Mouse (Mus musculus): ENCODE measurements around the gene Sfrp2. TPM values are rescaled to one million over a fixed set of nuclear protein-coding genes. Genes with fewer than 3 reads are reported as not detected.

Gene Sfrp2
- polyA plus RNA-seq, 1 experiment from 2014 or later, result 58.9 TPM

- ATAC-seq, result no peak
- no peaks in the 10 kb centered on the region for H3K36me3 ChIP-seq (ENCODE audit: control insufficient read depth, insufficient read depth, low read length)
- H3K9ac ChIP-seq (ENCODE audit: low read depth, low read length), result no peak overlapping the region
- peaks cover 17% of the 10 kb centered on the region for H3K4me1 ChIP-seq (ENCODE audit: control insufficient read depth, insufficient read depth, low read length)
- H3K9me3 ChIP-seq (ENCODE audit: control insufficient read depth, low read length), result no peaks in the 10 kb centered on the region
- H3K27me3 ChIP-seq (replicated peaks; ENCODE audit: control insufficient read depth, insufficient read depth, low read length), result peaks cover 5% of the 10 kb centered on the region
- no peak overlapping the region for H3K4me3 ChIP-seq (ENCODE audit: low read length)
- WGBS, result 45% methylated on average over 11 of the region's 11 CpGs
- no peak overlapping the region for H3K27ac ChIP-seq (ENCODE audit: low read length)
- H3K4me2 ChIP-seq (ENCODE audit: low read depth, low read length), result peak overlapping the region; percentile 22; the same call in 1 of the 2 replicates
Measured at GRCm38 (mm10) chr3:83768293-83769035, 2.3 kb downstream of the Sfrp2 start.

GRCm38 (mm10) chr3:83769036-83769410, 2.9 kb downstream of the Sfrp2 start:
- no peak for ATAC-seq
- Histone ChIP-seq H3K9me3 (ENCODE audit: control insufficient read depth, low read length) (no peaks in the 10 kb centered on the region), H3K36me3 (ENCODE audit: control insufficient read depth, insufficient read depth, low read length) (no peaks in the 10 kb centered on the region), H3K9ac (ENCODE audit: low read depth, low read length) (no peak overlapping the region), H3K27me3 (replicated peaks; ENCODE audit: control insufficient read depth, insufficient read depth, low read length) (peaks cover 4% of the 10 kb centered on the region), H3K4me2 (ENCODE audit: low read depth, low read length) (0 out of 2 replicates have a peak overlapping the region, but pooled peaks have one; percentile 22), H3K27ac (ENCODE audit: low read length) (no peak overlapping the region), H3K4me3 (ENCODE audit: low read length) (no peak overlapping the region), H3K4me1 (ENCODE audit: control insufficient read depth, insufficient read depth, low read length) (peaks cover 15% of the 10 kb centered on the region)
- WGBS, result 39% methylated on average over 10 of the region's 10 CpGs

- H3K27ac ChIP-seq (ENCODE audit: low read length), result no peak overlapping the region
- H3K4me2 ChIP-seq (ENCODE audit: low read depth, low read length), result no peak overlapping the region
- 84% methylated on average over 10 of the region's 10 CpGs for WGBS
- H3K27me3 ChIP-seq (replicated peaks; ENCODE audit: control insufficient read depth, insufficient read depth, low read length), result no peaks in the 10 kb centered on the region; the same call in none of the 2 replicates
- H3K9ac ChIP-seq (ENCODE audit: low read depth, low read length), result no peak overlapping the region
- peaks cover 4% of the 10 kb centered on the region; the same call in 1 of the 2 replicates for H3K4me1 ChIP-seq (ENCODE audit: control insufficient read depth, insufficient read depth, low read length)
- no peaks in the 10 kb centered on the region for H3K36me3 ChIP-seq (ENCODE audit: control insufficient read depth, insufficient read depth, low read length)
- peak; percentile 93 for ATAC-seq
- no peaks in the 10 kb centered on the region for H3K9me3 ChIP-seq (ENCODE audit: control insufficient read depth, low read length)
- H3K4me3 ChIP-seq (ENCODE audit: low read length), result no peak overlapping the region
Measured at GRCm38 (mm10) chr3:83771160-83771869, 5.2 kb downstream of the Sfrp2 start.

DNA sequence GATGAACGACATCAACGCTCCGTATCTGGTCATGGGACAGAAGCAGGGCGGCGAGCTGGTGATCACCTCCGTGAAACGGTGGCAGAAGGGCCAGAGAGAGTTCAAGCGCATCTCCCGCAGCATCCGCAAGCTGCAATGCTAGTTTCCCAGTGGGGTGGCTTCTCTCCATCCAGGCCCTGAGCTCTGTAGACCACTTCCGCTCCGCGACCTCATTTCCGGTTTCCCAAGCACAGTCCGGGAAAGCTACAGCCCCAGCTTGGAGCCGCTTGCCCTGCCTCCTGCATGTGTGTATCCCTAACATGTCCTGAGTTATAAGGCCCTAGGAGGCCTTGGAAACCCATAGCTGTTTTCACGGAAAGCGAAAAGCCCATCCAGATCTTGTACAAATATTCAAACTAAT, 7.2 kb downstream of the Sfrp2 start:
- no peak overlapping the region for H3K4me2 ChIP-seq (ENCODE audit: low read depth, low read length)

GRCm38 (mm10) chr3:83775403-83775802, 9.3 kb downstream of the Sfrp2 start:
- no peak for ATAC-seq
- Histone ChIP-seq H3K27ac (ENCODE audit: low read length) (no peak overlapping the region), H3K4me1 (ENCODE audit: control insufficient read depth, insufficient read depth, low read length) (peaks cover 4% of the 10 kb centered on the region; the same call in 1 of the 2 replicates), H3K27me3 (replicated peaks; ENCODE audit: control insufficient read depth, insufficient read depth, low read length) (no peaks in the 10 kb centered on the region), H3K4me2 (ENCODE audit: low read depth, low read length) (no peak overlapping the region), H3K36me3 (ENCODE audit: control insufficient read depth, insufficient read depth, low read length) (no peaks in the 10 kb centered on the region), H3K4me3 (ENCODE audit: low read length) (no peak overlapping the region), H3K9me3 (ENCODE audit: control insufficient read depth, low read length) (no peaks in the 10 kb centered on the region), H3K9ac (ENCODE audit: low read depth, low read length) (no peak overlapping the region)
- 83% methylated on average over 9 of the region's 9 CpGs for WGBS

More for the DNA sequence above, 7.2 kb downstream of the Sfrp2 start:
- Histone ChIP-seq H3K36me3 (ENCODE audit: control insufficient read depth, insufficient read depth, low read length) (no peaks in the 10 kb centered on the region), H3K27ac (ENCODE audit: low read length) (no peak overlapping the region), H3K9ac (ENCODE audit: low read depth, low read length) (no peak overlapping the region), H3K4me1 (ENCODE audit: control insufficient read depth, insufficient read depth, low read length) (peaks cover 4% of the 10 kb centered on the region; the same call in 1 of the 2 replicates), H3K9me3 (ENCODE audit: control insufficient read depth, low read length) (no peaks in the 10 kb centered on the region), H3K27me3 (replicated peaks; ENCODE audit: control insufficient read depth, insufficient read depth, low read length) (no peaks in the 10 kb centered on the region; the same call in 1 of the 2 replicates), H3K4me3 (ENCODE audit: low read length) (no peak overlapping the region)
- 93% methylated on average over 18 of the region's 18 CpGs for WGBS
- no peak for ATAC-seq

- no peak for ATAC-seq
- H3K9ac ChIP-seq (ENCODE audit: low read depth, low read length), result no peak overlapping the region
- H3K27ac ChIP-seq (ENCODE audit: low read length), result no peak overlapping the region
- 84% methylated on average over 10 of the region's 10 CpGs for WGBS
- H3K36me3 ChIP-seq (ENCODE audit: control insufficient read depth, insufficient read depth, low read length), result no peaks in the 10 kb centered on the region
- peaks cover 12% of the 10 kb centered on the region for H3K4me1 ChIP-seq (ENCODE audit: control insufficient read depth, insufficient read depth, low read length)
- no peaks in the 10 kb centered on the region for H3K9me3 ChIP-seq (ENCODE audit: control insufficient read depth, low read length)
- no peak overlapping the region for H3K4me3 ChIP-seq (ENCODE audit: low read length)
- no peaks in the 10 kb centered on the region for H3K27me3 ChIP-seq (replicated peaks; ENCODE audit: control insufficient read depth, insufficient read depth, low read length)
- no peak overlapping the region for H3K4me2 ChIP-seq (ENCODE audit: low read depth, low read length)
Measured at GRCm38 (mm10) chr3:83781460-83782222, 15.5 kb downstream of the Sfrp2 start.

GRCm38 (mm10) chr3:83783716-83784469, 17.8 kb downstream of the Sfrp2 start:
- Histone ChIP-seq H3K27ac (ENCODE audit: low read length) (no peak overlapping the region), H3K9me3 (ENCODE audit: control insufficient read depth, low read length) (no peaks in the 10 kb centered on the region), H3K27me3 (replicated peaks; ENCODE audit: control insufficient read depth, insufficient read depth, low read length) (peaks cover 2% of the 10 kb centered on the region; the same call in 1 of the 2 replicates), H3K4me2 (ENCODE audit: low read depth, low read length) (peak overlapping the region; percentile 14; the same call in 1 of the 2 replicates), H3K9ac (ENCODE audit: low read depth, low read length) (peak overlapping the region; percentile 21; the same call in 1 of the 2 replicates), H3K4me1 (ENCODE audit: control insufficient read depth, insufficient read depth, low read length) (peaks cover 12% of the 10 kb centered on the region), H3K4me3 (ENCODE audit: low read length) (no peak overlapping the region), H3K36me3 (ENCODE audit: control insufficient read depth, insufficient read depth, low read length) (no peaks in the 10 kb centered on the region)
- ATAC-seq, result peak; percentile 76
- 13% methylated on average over 11 of the region's 11 CpGs for WGBS

DNA sequence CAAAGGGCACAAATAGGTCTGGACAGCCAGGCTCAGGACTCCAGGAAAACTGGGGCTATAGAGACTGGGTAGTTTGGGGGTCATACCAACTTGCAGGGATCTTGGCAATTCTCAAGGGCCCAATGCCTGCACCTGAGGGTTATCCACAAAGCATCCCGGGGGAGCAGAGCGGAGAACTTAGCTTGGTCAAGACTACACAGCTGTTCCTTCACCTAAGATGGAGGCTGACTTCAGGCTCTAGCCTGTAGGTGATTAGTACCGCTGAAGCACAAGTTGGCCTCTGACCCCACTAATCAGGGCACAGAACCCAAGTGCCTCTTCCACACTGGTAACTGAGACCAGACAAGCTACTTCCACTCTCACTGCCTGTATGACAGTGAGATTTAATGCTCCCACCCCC, 18.6 kb downstream of the Sfrp2 start:
- no peak overlapping the region for H3K4me2 ChIP-seq (ENCODE audit: low read depth, low read length)
- H3K4me3 ChIP-seq (ENCODE audit: low read length), result no peak overlapping the region
- no peak overlapping the region for H3K9ac ChIP-seq (ENCODE audit: low read depth, low read length)
- H3K27me3 ChIP-seq (replicated peaks; ENCODE audit: control insufficient read depth, insufficient read depth, low read length), result peaks cover 6% of the 10 kb centered on the region
- ATAC-seq, result no peak
- 74% methylated on average over 3 of the region's 3 CpGs for WGBS
- no peaks in the 10 kb centered on the region for H3K9me3 ChIP-seq (ENCODE audit: control insufficient read depth, low read length)
- H3K27ac ChIP-seq (ENCODE audit: low read length), result no peak overlapping the region
- H3K36me3 ChIP-seq (ENCODE audit: control insufficient read depth, insufficient read depth, low read length), result no peaks in the 10 kb centered on the region
- H3K4me1 ChIP-seq (ENCODE audit: control insufficient read depth, insufficient read depth, low read length), result peaks cover 12% of the 10 kb centered on the region
